Mouse (Mus musculus) cerebellum, adult (tissue): ENCODE measurements around the gene Lhfpl2.

Source experiments
- ATAC-seq: cut with Nextera tagmentation; 2 replicates; pipeline ENCODE4 v1.9.2; 2017; ENCODE audit warnings: mild to moderate bottlenecking, moderate library complexity, mixed read lengths; ENCODE audit not compliant: insufficient number of reproducible peaks, low FRiP score, low TSS enrichment

Gene Lhfpl2

DNA sequence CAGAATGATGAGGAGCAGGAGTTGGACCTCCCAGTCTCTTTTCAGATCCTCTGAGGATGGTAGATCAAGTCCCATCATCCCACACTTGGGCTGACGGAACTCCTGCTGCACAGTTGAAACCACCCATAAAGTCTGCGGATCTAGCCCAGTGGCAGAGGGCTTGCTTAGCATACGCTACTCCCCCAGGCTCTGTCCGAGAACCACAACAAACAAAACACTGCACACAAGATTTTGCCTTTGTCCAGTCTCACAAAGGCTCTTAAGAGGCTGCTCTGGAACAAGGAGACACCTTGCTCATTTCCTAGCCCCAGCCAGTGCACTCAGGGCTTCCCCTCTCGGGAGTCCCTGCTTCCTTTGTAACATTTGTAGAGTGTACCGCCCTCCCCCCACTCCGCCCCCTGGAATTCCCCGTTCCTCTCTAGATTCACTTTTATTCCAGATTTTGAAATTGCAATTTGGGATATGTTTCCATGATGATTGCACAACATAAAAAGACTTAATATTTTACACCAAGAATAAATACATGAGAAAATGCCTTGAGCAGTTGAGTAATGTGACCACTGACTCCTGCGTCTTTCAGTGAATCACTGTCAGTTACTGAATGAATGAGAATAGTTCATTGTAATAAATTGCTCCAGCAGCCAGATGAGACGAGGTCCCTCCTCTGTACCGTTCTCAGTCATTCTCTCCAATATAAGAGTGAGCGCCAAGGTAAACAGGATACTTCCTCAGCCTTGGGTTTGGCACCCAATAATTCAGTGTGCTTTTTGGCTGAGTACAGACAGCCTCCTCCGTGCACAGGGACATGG, 74.8 kb downstream of the Lhfpl2 start:
- no peak for ATAC-seq

DNA sequence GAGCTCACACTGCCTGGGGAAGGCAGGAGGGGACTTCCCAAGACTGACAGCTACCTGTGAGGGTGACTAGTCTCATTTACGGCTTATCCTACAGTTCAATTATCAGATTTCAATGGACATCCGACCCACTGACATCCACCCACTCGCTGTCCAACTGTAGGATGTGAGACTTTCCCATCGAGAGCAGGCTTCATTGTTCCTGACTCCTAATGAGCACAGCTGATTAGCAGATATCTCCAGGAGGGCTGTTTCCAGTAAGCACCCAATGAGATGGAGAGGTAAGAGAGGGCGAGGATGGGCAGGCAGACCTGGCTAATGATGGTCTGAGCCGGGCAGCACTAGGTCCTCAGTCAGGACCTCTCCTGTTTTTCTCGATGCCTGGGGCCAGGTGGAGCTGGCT, 77.0 kb downstream of the Lhfpl2 start:
- ATAC-seq = no peak

DNA sequence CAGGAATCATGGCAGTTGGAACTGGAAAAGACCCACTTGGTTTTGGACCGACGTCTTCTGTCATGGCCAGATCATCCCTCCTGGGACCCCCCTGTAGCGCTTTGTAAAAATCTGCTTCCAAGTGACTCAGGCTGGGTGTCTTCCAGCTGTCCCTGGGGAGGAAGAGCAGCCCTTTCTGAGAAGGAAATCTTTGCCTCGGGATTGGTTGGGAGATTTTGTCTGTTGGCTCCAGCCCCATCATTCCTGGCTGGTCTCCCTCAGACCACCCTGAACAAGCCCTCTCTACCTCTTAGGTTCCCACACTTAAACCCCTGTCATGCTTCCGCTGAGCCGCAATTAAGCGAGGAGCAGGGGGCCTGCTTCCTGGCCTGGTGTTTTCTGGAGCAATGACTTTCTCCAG, 77.6 kb downstream of the Lhfpl2 start:
- ATAC-seq = no peak

- ATAC-seq = no peak
Observed at GRCm38 (mm10) chr13:94139713-94140445, 82.3 kb downstream of the Lhfpl2 start.

- ATAC-seq = no peak
Observed at GRCm38 (mm10) chr13:94140446-94140845, 82.8 kb downstream of the Lhfpl2 start.

DNA sequence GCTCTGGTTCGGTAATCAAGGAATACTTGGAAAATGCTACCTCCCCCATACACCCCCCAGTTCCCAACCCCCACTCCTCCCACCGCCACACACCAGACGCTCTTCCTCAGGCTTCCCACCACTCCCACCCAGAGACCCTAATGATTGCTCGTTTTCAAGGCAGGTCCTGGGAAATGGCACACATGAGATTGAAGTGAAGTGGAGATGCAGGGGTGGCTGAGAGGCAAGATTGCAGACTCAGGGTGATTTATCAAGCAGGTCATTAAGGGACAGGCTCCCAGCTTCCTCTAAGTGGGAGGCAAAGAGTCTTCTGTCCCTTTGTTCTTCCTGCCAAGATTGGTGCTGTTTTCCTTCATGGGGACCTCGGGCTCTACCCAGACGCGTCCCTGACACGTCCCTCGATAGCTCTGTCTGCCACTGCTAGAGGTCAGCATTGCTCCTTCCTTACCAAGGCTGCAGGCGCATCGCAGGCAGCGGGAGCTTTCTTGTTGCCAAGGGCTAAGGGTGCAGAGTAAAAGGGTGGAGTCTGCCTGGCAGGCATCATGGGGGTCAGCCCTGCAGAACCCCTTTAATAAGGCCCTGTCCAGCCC, 85.6 kb downstream of the Lhfpl2 start:
- ATAC-seq = no peak

- ATAC-seq = no peak
Observed at GRCm38 (mm10) chr13:94144451-94144850, 86.9 kb downstream of the Lhfpl2 start.

- no peak for ATAC-seq
Observed at GRCm38 (mm10) chr13:94147257-94147656, 89.7 kb downstream of the Lhfpl2 start.

- ATAC-seq = no peak
Observed at GRCm38 (mm10) chr13:94149006-94149405, 91.4 kb downstream of the Lhfpl2 start.

DNA sequence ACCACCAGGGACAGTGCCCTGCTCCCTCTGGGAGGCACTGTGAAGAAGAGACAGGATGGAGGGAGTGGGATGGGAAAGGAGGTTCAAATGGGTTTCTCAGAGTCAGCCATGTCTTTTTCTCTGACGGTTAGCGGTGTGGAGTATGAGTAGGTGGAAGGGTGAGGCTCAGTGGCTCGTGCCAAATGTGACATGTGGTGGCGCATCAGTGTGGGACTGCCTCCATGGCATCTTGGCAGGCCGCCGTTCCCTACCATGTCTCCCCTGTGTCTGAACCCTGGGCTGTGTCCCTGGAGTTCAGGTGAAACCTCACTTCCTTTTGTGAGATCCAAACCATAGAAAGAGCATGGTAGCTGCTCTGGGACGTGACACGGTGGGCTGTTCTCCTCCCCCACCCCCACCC, 92.2 kb downstream of the Lhfpl2 start:
- ATAC-seq = peak; percentile 87

GRCm38 (mm10) chr13:94151308-94151707, 93.7 kb downstream of the Lhfpl2 start:
- no peak for ATAC-seq

- ATAC-seq = no peak
Observed at GRCm38 (mm10) chr13:94152836-94153235, 95.2 kb downstream of the Lhfpl2 start.

DNA sequence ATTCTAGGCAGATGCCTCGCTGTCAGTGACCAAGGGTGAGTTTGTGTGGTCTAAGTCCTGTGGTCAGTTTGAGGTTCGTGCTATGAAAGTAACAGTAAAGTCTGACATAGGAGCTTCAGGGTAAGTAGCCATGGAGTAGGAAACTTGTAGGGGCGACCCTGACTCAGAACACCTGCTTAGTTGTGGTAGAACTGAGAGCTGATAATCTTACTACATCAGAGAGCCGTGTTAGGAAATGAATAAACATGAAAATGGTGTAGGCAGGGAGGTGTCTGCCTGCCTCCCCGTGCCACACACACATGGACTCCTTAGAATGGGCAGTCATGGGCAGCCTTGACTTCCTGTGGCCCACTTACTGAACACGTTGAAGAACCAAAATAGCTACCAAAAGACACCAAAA, 96.1 kb downstream of the Lhfpl2 start:
- ATAC-seq = no peak

- no peak for ATAC-seq
Observed at GRCm38 (mm10) chr13:94154512-94155296, 97.1 kb downstream of the Lhfpl2 start.

GRCm38 (mm10) chr13:94155657-94156429, 98.2 kb downstream of the Lhfpl2 start:
- ATAC-seq = no peak

- no peak for ATAC-seq
Observed at GRCm38 (mm10) chr13:94158864-94159477, 101.4 kb downstream of the Lhfpl2 start.

DNA sequence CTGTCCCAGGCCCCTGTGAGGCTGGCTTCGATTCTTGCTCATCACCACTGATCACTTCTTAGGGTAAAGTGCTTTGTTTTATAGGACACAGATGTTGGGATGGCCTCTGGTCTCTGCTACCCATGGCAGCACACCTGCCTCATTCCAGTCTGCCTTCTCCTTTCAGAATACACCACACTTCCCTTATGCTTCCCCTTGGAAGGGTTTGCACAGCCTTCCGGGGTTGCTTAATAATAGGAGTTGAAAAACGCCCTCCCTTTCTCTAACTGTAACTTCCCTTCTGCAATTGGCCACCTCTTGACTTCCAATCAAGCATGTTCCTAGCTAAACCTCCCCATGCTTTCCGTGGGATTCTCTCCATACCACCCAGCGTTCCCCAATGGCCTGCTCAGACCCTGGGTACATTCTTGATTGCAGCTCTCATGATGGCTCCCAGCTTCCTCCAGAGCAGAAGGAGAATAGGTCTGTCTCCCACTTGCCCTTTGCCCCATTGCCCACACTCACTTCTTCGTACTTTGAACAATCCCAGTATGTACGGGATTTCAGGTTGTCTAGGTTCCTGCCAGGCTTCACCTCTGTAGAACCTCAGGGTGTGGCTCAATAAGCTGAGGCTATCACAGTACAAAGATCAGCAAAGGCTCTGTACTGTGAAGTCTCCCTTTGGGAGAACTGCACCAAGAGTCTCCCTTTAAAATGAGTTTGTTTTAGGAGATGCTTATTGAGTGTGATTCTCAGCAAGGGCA, 102.1 kb downstream of the Lhfpl2 start:
- ATAC-seq = no peak

- ATAC-seq = no peak
Observed at GRCm38 (mm10) chr13:94164501-94164900, 106.9 kb downstream of the Lhfpl2 start.

GRCm38 (mm10) chr13:94168319-94168718, 110.7 kb downstream of the Lhfpl2 start:
- ATAC-seq = no peak
